Mouse (Mus musculus) liver, embryonic 11.5 days (tissue): Measurements from ENCODE around the gene Naa38. TPM values are rescaled to one million over a fixed set of nuclear protein-coding genes. Genes with fewer than 3 reads are reported as not detected.
A peak's percentile ranks its signal among the peaks of the same experiment; 100 is the strongest.
"Not testable (repeated sequence)": the region's sequence is repeated elsewhere in the genome, so short reads cannot be mapped to it uniquely, and the experiment has no call there.

Experiments used
- ATAC-seq: fragments of 200-750 bp; cut with Nextera tagmentation; replicated peaks from 2 replicates; pipeline ENCODE4 v1.8.0; 2017; ENCODE audit warnings: moderate number of reproducible peaks, mild to moderate bottlenecking, moderate TSS enrichment, moderate library complexity; ENCODE audit not compliant: low FRiP score
- DNase-seq: peaks from one replicate; pipeline ENCODE4 v3.0.0-alpha.2; 2017; ENCODE audit warnings: low spot score
- H3K27ac ChIP-seq: fragments of 300-500 bp; sonication (generic); 2 replicates; pipeline ENCODE4 v1.5.1; 2014; ENCODE audit warnings: mild to moderate bottlenecking, low read depth, low read length, control low read depth
- H3K27me3 ChIP-seq: fragments of 300-500 bp; sonication (generic); replicated peaks from 2 replicates; pipeline ENCODE4 v1.6.1; 2014; ENCODE audit warnings: low read length, mixed read lengths; ENCODE audit not compliant: control insufficient read depth, insufficient read depth
- H3K36me3 ChIP-seq: fragments of 300-500 bp; sonication (generic); 2 replicates; pipeline ENCODE4 v1.6.1; 2014; ENCODE audit warnings: mild to moderate bottlenecking, low read length, moderate library complexity, mixed read lengths; ENCODE audit not compliant: control insufficient read depth, insufficient read depth
- H3K4me1 ChIP-seq: fragments of 300-500 bp; sonication (generic); replicated peaks from 2 replicates; pipeline ENCODE4 v1.6.1; 2014; ENCODE audit warnings: low read length, mixed read lengths; ENCODE audit not compliant: control insufficient read depth, insufficient read depth
- H3K4me2 ChIP-seq: fragments of 300-500 bp; sonication (generic); 2 replicates; pipeline ENCODE4 v1.6.1; 2014; ENCODE audit warnings: mild to moderate bottlenecking, control low read depth, moderate library complexity
- H3K4me3 ChIP-seq: fragments of 300-500 bp; sonication (generic); 2 replicates; pipeline ENCODE4 v1.5.1; 2014; ENCODE audit warnings: low read depth, low read length, control low read depth
- H3K9ac ChIP-seq: fragments of 300-500 bp; sonication (generic); 2 replicates; pipeline ENCODE4 v1.6.1; 2014; ENCODE audit warnings: low read depth, low read length, control low read depth
- H3K9me3 ChIP-seq: fragments of 300-500 bp; sonication (generic); 2 replicates; pipeline ENCODE4 v1.6.1; 2016; ENCODE audit warnings: low read length, inconsistent platforms, mixed read lengths; ENCODE audit not compliant: control insufficient read depth
- WGBS: fragments of 180-500 bp; shearing (Covaris S2); extraction: QIAGEN DNeasy Blood & Tissue Kit; methylation state at CpG from one replicate; pipeline ENCODE4 v1.1.7; 2014; 5-methylcytosine and 5-hydroxymethylcytosine counted together
- polyA plus RNA-seq: library from polyadenylated mRNA; unstranded; fragments of >200 nt; fragmentation: Nextera tagmentation; extraction: Ambion mirVana; gene quantifications from 2 replicates; pipeline ENCODE4 v1.2.1, GENCODE M21; 2014

The Naa38 gene
- polyA plus RNA-seq, 1 experiment from 2014 or later = 178 TPM

- no peaks in the 10 kb centered on the region for H3K36me3 ChIP-seq
- DNase-seq (no peak), ATAC-seq (no peak)
- no peak overlapping the region for H3K9ac ChIP-seq
- H3K4me3 ChIP-seq = no peak overlapping the region
- no peak overlapping the region for H3K4me2 ChIP-seq
- no peak overlapping the region for H3K27ac ChIP-seq
- peaks cover under 1% of the 10 kb centered on the region for H3K4me1 ChIP-seq
- no peaks in the 10 kb centered on the region; the same call in 1 of the 2 replicates for H3K27me3 ChIP-seq
- WGBS = 70% methylated on average over 10 of the region's 10 CpGs
- H3K9me3 ChIP-seq = no peaks in the 10 kb centered on the region
Measured at GRCm38 (mm10) chr11:69382478-69383105, 12.7 kb upstream of the Naa38 start.

GRCm38 (mm10) chr11:69384979-69385378, 10.3 kb upstream of the Naa38 start:
- no peak overlapping the region for H3K9ac ChIP-seq
- no peak overlapping the region for H3K27ac ChIP-seq
- DNase-seq = no peak
- 0 out of 2 replicates have a peak, but pooled peaks cover under 1% of the 10 kb centered on the region for H3K4me1 ChIP-seq
- H3K36me3 ChIP-seq = no peaks in the 10 kb centered on the region
- no peaks in the 10 kb centered on the region; the same call in 1 of the 2 replicates for H3K27me3 ChIP-seq
- no peak overlapping the region for H3K4me2 ChIP-seq
- H3K9me3 ChIP-seq = no peaks in the 10 kb centered on the region
- H3K4me3 ChIP-seq = no peak overlapping the region
- 77% methylated on average over 6 of the region's 6 CpGs for WGBS
- no peak for ATAC-seq

DNA sequence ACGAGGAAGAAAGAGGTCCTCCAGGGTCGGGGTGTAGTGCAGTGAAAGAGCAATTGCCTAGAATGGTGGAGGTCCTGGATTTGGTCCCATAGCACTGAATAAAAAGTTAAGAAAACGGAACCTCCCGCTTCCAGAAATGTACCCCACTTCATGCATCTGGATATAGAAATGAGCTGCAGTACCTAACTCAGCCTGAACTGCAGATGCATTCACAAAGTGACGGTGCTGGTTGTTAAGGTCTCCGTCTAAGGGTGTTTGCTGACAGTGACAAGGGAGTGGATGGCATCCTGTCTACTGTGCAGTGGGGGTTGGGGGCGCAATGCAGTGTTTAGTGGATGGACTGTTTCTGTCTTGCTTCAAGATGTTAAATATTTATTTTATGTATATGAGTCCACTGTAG, 8.5 kb upstream of the Naa38 start:
- Histone ChIP-seq H3K4me2 (no peak overlapping the region), H3K36me3 (no peaks in the 10 kb centered on the region), H3K9me3 (no peaks in the 10 kb centered on the region), H3K4me3 (no peak overlapping the region), H3K27ac (no peak overlapping the region), H3K9ac (no peak overlapping the region), H3K27me3 (no peaks in the 10 kb centered on the region; the same call in 1 of the 2 replicates), H3K4me1 (peaks cover 4% of the 10 kb centered on the region; the same call in 1 of the 2 replicates)
- no peak for ATAC-seq
- WGBS = 71% methylated on average over 7 of the region's 7 CpGs
- no peak for DNase-seq

DNA sequence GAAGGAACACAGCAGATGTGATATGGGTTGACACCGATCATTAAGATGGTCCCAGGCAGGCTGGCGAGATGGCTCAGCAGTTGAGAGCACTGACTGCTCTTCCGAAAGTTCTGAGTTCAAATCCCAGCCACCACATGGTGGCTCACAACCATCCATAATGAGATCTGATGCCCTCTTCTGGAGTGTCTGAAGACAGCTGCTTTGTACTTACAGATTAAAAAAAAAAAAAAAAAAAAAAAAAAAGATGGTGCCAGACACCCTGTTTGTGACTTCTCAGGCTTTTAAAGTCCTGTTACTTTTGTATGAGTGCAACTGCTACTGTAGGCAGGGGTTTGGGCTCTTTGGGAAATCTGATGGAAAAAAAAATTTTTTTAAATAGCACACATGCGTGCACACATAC, 6.6 kb upstream of the Naa38 start:
- H3K36me3 ChIP-seq = no peaks in the 10 kb centered on the region
- H3K4me2 ChIP-seq = no peak overlapping the region
- H3K9me3 ChIP-seq = no peaks in the 10 kb centered on the region
- no peaks in the 10 kb centered on the region; the same call in 1 of the 2 replicates for H3K27me3 ChIP-seq
- H3K4me3 ChIP-seq = no peak overlapping the region
- ATAC-seq (no peak), DNase-seq (no peak)
- H3K9ac ChIP-seq = no peak overlapping the region
- peaks cover 4% of the 10 kb centered on the region; the same call in 1 of the 2 replicates for H3K4me1 ChIP-seq
- WGBS = 93% methylated on average over 4 of the region's 4 CpGs
- H3K27ac ChIP-seq = no peak overlapping the region

GRCm38 (mm10) chr11:69389531-69390399, 5.5 kb upstream of the Naa38 start:
- peak; percentile 28 for DNase-seq
- H3K27ac ChIP-seq = no peak overlapping the region

DNA sequence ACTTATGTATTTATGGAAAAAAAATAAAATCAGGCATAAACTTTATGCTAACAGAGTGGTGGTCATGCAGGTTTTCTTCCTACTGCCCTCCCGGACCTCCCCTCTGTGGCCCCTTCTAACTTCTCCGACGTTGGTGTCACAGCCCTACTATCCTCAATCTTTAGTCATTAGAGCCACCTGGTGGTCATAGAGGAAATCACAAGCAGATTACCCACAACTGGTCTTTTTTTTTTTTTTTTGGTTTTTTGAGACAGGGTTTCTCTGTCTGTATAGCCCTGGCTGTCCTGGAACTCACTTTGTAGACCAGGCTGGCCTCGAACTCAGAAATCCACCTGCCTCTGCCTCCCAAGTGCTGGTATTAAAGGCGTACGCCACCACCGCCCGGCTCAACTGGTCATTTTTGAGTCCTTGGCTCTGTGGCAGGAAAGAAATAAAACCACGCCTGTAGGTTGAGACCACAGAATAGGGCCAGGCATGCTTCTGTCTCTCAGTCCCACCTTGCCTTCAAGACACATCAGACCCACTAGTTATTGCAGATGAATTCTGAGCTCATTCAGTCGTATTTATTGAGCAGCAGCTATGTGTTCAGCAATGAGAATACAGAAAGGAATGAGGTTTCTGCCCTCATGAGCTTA, 4.8 kb upstream of the Naa38 start:
- Histone ChIP-seq H3K27me3 (no peaks in the 10 kb centered on the region; the same call in 1 of the 2 replicates), H3K9me3 (no peaks in the 10 kb centered on the region), H3K4me2 (no peak overlapping the region), H3K36me3 (no peaks in the 10 kb centered on the region), H3K27ac (no peak overlapping the region), H3K4me3 (no peak overlapping the region), H3K4me1 (peaks cover 7% of the 10 kb centered on the region; the same call in 1 of the 2 replicates), H3K9ac (no peak overlapping the region)
- DNase-seq (peak; percentile 41), ATAC-seq (no peak)
- 43% methylated on average over 10 of the region's 10 CpGs for WGBS

More at GRCm38 (mm10) chr11:69389531-69390399, 5.5 kb upstream of the Naa38 start:
- Histone ChIP-seq H3K9me3 (no peaks in the 10 kb centered on the region), H3K4me2 (no peak overlapping the region), H3K4me3 (no peak overlapping the region), H3K9ac (no peak overlapping the region), H3K36me3 (no peaks in the 10 kb centered on the region), H3K4me1 (peaks cover 7% of the 10 kb centered on the region; the same call in 1 of the 2 replicates), H3K27me3 (no peaks in the 10 kb centered on the region; the same call in 1 of the 2 replicates)
- WGBS = 68% methylated on average over 14 of the region's 14 CpGs
- no peak for ATAC-seq

GRCm38 (mm10) chr11:69394591-69395167, 608 bp upstream of the Naa38 start:
- H3K27ac ChIP-seq = peak overlapping the region; percentile 93; the same call in 1 of the 2 replicates
- H3K27me3 ChIP-seq, H3K9me3 ChIP-seq, H3K36me3 ChIP-seq, ATAC-seq: not testable (repeated sequence)
- peak overlapping the region; percentile 96 for H3K4me2 ChIP-seq
- DNase-seq = peak; percentile 30
- peak overlapping the region; percentile 83 for H3K9ac ChIP-seq
- H3K4me3 ChIP-seq = peak overlapping the region; percentile 77
- WGBS = 2% methylated on average over 31 of the region's 31 CpGs
- H3K4me1 ChIP-seq = peaks cover 39% of the 10 kb centered on the region

DNA sequence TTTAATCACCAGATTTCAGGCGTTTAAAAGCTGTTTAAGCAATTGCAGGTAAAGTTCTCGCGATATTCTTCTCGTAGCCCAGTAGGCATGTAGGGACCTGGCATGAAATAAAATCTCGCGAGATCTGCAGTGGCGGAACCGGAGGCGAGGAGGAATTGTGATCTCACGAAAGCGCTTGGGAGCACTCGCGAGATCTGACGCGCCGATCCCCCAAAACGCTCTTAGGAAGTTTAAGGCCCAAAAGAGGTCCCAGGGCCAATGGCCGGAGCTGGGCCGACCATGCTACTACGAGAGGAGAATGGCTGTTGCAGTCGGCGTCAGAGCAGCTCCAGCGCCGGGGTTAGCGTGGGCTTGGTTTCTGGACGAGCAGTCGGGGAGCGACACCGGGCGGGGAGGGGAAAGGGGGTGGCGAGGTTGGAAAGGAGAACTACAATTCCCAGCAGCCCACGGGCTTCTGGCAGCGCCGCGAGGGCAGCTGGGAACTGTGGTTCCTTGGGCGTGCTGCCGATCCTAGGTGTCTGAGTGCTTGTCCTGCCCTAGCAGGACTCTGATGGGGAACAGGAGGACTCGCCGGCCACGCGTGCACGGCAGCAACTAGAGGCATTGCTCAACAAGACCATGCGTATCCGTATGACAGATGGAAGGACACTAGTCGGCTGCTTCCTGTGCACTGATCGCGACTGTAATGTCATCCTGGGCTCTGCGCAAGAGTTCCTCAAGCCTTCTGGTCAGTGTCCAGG, 517 bp downstream of the Naa38 start:
- peaks cover 12% of the 10 kb centered on the region for H3K36me3 ChIP-seq
- H3K4me1 ChIP-seq = peaks cover 43% of the 10 kb centered on the region
- peak overlapping the region; percentile 96 for H3K4me2 ChIP-seq

More for the DNA sequence above, 517 bp downstream of the Naa38 start:
- H3K9ac ChIP-seq = peak overlapping the region; percentile 83
- H3K27ac ChIP-seq = peak overlapping the region; percentile 93
- ATAC-seq (peak; percentile 85), DNase-seq (peak; percentile 97)
- no peaks in the 10 kb centered on the region for H3K9me3 ChIP-seq
- H3K27me3 ChIP-seq = no peaks in the 10 kb centered on the region
- WGBS = under 1% methylated on average over 46 of the region's 48 CpGs
- peak overlapping the region; percentile 77 for H3K4me3 ChIP-seq
